Comparison of ENCODE assay signal across 8 mouse cellular contexts in the genomic region with DNA sequence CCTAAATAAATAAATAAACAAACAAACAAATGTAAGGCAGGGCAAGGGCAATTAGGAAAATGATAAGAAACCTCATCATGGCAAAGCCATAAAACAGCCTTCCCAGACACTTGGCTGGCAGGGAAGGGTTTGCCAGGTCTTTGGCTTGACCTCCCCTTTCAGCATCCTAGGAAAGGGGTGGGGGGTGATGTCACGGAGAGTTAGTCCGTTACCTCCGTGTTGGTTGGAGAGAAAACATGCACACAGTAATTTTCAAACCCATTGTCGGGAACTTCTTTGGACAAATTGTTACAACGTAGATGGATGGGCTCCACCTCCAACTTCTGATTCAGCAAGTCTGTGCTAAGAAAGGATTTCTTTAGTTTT. TPM values are rescaled to one million over a fixed set of nuclear protein-coding genes. Genes with fewer than 3 reads are reported as not detected.
DNase-seq lines count a peak whose midpoint lies in the region; ATAC-seq and TF ChIP-seq lines count a peak whose summit lies in the region.

No protein-coding gene starts in this region.

- peak overlapping the region; percentile 73 for H3K4me2 ChIP-seq in forebrain, embryonic 14.5 days (ENCODE audit: low read length)
- peak overlapping the region; percentile 68 for H3K4me2 ChIP-seq in limb, embryonic 14.5 days (replicated peaks; ENCODE audit: low read depth, low read length, severe bottlenecking)

- 0 out of 2 replicates have a peak, but pooled peaks cover 2% of the 10 kb centered on the region for H3K36me3 ChIP-seq in heart, adult 2 months (ENCODE audit: control insufficient read depth, insufficient read depth, low read length)
- H3K36me3 ChIP-seq in forebrain, embryonic 14.5 days (ENCODE audit: control insufficient read depth, insufficient read depth, low read length) = no peaks in the 10 kb centered on the region
- peaks cover 5% of the 10 kb centered on the region; the same call in 1 of the 2 replicates for H3K36me3 ChIP-seq in limb, embryonic 14.5 days (ENCODE audit: control insufficient read depth, insufficient read depth, low read length)

- TF ChIP-seq EP300 in heart, adult 2 months (IDR thresholded peaks at IDR 0.05; ENCODE audit: insufficient read depth, low read depth, low read length) = no peak

- H3K27me3 ChIP-seq in heart, adult 2 months (ENCODE audit: control insufficient read depth, insufficient read depth, low read length) = no peaks in the 10 kb centered on the region
- H3K27me3 ChIP-seq in forebrain, embryonic 14.5 days (replicated peaks; ENCODE audit: control insufficient read depth, insufficient read depth, low read length) = no peaks in the 10 kb centered on the region
- H3K27me3 ChIP-seq in limb, embryonic 14.5 days (ENCODE audit: control insufficient read depth, insufficient read depth, low read length) = no peaks in the 10 kb centered on the region

- no peak for TF ChIP-seq POLR2A in heart, adult 2 months (IDR thresholded peaks at IDR 0.05; ENCODE audit: insufficient read depth, low read depth, low read length)
- no peak for TF ChIP-seq POLR2A in limb, embryonic 14.5 days (IDR thresholded peaks at IDR 0.05; ENCODE audit: borderline replicate concordance, extremely low read depth, insufficient read depth, insufficient read length)

- no peak for DNase-seq in heart, adult 2 months
- DNase-seq in heart, adult 8-10 months (ENCODE audit: low spot score) = no peak
- no peak for DNase-seq in forebrain, embryonic 14.5 days (ENCODE audit: low spot score)
- DNase-seq in limb, embryonic 14.5 days (ENCODE audit: low spot score) = no peak
- DNase-seq in ovary, postnatal 10 days (ENCODE audit: low spot score) = no peak
- no peak for DNase-seq in thymus, postnatal 25 days
- no peak for DNase-seq in adrenal gland, postnatal 36 days

- H3K79me2 ChIP-seq in heart, adult 2 months (replicated peaks; ENCODE audit: control insufficient read depth, insufficient read depth, low read length) = no peaks in the 10 kb centered on the region

- no peak overlapping the region for H3K9ac ChIP-seq in heart, adult 2 months (ENCODE audit: low read depth, low read length)
- H3K9ac ChIP-seq in forebrain, embryonic 14.5 days (ENCODE audit: low read length) = no peak overlapping the region
- peak overlapping the region; percentile 100 for H3K9ac ChIP-seq in limb, embryonic 14.5 days (ENCODE audit: low read depth, low read length, severe bottlenecking)

- H3K4me1 ChIP-seq in heart, adult 2 months (ENCODE audit: control insufficient read depth, insufficient read depth, low read length) = peaks cover 2% of the 10 kb centered on the region
- no peaks in the 10 kb centered on the region; the same call in 1 of the 2 replicates for H3K4me1 ChIP-seq in brown adipose tissue, adult 24 weeks (ENCODE audit: control insufficient read depth, insufficient read depth, insufficient read length, low read length)
- H3K4me1 ChIP-seq in forebrain, embryonic 14.5 days (ENCODE audit: control insufficient read depth, insufficient read depth, low read length) = peaks cover 27% of the 10 kb centered on the region
- H3K4me1 ChIP-seq in limb, embryonic 14.5 days (ENCODE audit: control insufficient read depth, insufficient read depth, low read length) = peaks cover 25% of the 10 kb centered on the region

- 47% methylated on average over 5 of the region's 5 CpGs for WGBS in heart, adult 2 months
- 9% methylated on average over 5 of the region's 5 CpGs for WGBS in forebrain, embryonic 14.5 days
- 20% methylated on average over 5 of the region's 5 CpGs for WGBS in limb, embryonic 14.5 days

- H3K27ac ChIP-seq in heart, adult 2 months = no peak overlapping the region; the same call in 1 of the 2 replicates
- no peak overlapping the region for H3K27ac ChIP-seq in brown adipose tissue, adult 24 weeks (replicated peaks; ENCODE audit: low read depth, low read length)
- no peak overlapping the region for H3K27ac ChIP-seq in forebrain, embryonic 14.5 days (ENCODE audit: low read depth, low read length)
- peak overlapping the region; percentile 67 for H3K27ac ChIP-seq in limb, embryonic 14.5 days (replicated peaks; ENCODE audit: low read depth, low read length)

- H3K4me3 ChIP-seq in heart, adult 2 months = peak overlapping the region; percentile 77
- peak overlapping the region; percentile 74 for H3K4me3 ChIP-seq in brown adipose tissue, adult 24 weeks (ENCODE audit: insufficient read depth, low read depth, low read length)
- peak overlapping the region; percentile 87 for H3K4me3 ChIP-seq in forebrain, embryonic 14.5 days (ENCODE audit: low read depth, low read length)
- H3K4me3 ChIP-seq in limb, embryonic 14.5 days (replicated peaks; ENCODE audit: low read length) = peak overlapping the region; percentile 96

- intact Hi-C loops in heart, adult 2 months (cut with DNase I) = loop anchor here (5.0 kb wide), 3 partner anchors 52 to 83 kb away; no protein-coding TSS in a partner anchor

- no peaks in the 10 kb centered on the region for H3K9me3 ChIP-seq in forebrain, embryonic 14.5 days (replicated peaks; ENCODE audit: control insufficient read depth, low read length)
- no peaks in the 10 kb centered on the region for H3K9me3 ChIP-seq in limb, embryonic 14.5 days (ENCODE audit: control insufficient read depth, low read length)

- TF ChIP-seq CTCF in heart, adult 2 months (IDR thresholded peaks at IDR 0.05) = no peak

- no peak for ATAC-seq in forebrain, embryonic 14.5 days
- no peak for ATAC-seq in limb, embryonic 14.5 days (ENCODE audit: low FRiP score, low read depth)

RNA-seq across cellular contexts. Expression of a gene that starts 0.6 kb away (rescaled TPM):
- 1 to 10 TPM; 3.5 to 4.2 TPM for total RNA-seq in heart, adult 2 months (2021)
- polyA plus RNA-seq in heart, adult 2 months (2012; rRNA removed) = 4.4 and 5.6 TPM in 2 replicates
- 1 to 10 TPM; 3.5 to 4.0 (median 3.8) TPM for total RNA-seq in heart, adult 8-10 months (2022)
- 2.1 and 2.4 TPM in 2 replicates for polyA plus RNA-seq in brown adipose tissue, adult 24 weeks (2012; ENCODE audit: insufficient read depth, insufficient read length, missing spikeins)
- polyA plus RNA-seq in forebrain, embryonic 14.5 days (2014; fragmentation: Nextera tagmentation; extraction: Ambion mirVana) = 11.5 and 13.3 TPM in 2 replicates
- polyA plus RNA-seq in limb, embryonic 14.5 days (2012; rRNA removed) = 91.4 and 121 TPM in 2 replicates
- polyA plus RNA-seq in limb, embryonic 14.5 days (2014; fragmentation: Nextera tagmentation; extraction: Ambion mirVana) = 59.8 and 72.3 TPM in 2 replicates
- total RNA-seq in adrenal gland, postnatal 36 days (2021) = 10 to 100 TPM; 42.4 to 82.2 TPM
